8 mouse cellular contexts compared by ENCODE assay signal in the genomic region with DNA sequence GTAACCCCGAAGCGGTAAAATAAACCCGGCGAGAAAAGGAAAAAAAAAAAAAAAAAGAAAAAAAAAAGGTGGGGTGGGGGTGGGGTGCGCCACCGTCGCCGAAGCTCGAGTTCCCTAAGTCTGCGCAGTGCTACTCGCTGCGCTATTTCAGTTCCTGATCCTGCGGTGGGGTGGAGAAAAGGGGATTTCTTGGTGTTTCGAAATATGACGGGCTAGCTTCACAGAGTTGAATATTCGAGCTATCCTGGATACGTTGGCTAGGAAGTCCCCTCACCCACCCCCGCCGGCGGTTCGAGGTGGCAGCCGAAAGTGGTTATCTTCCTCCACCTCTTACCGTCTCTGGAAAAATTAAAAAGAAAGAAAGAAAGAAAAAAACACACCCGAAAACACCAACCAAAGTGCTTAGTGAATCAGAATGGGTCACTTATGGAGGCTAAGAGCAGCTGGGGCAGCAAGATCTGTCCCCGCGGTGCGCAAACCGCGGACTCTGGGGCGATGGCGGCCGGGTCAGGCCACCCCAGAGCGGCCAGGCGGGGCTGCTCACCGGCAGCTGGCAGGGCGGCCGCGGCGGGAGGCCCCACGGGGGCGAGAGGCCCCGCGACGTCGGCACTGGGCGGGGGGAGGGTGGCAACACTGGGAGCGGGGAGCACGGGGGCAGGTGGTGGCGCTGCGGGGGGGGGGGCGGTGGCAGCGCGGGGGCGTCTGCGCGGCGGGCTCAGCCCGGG. TPM values are rescaled to one million over a fixed set of nuclear protein-coding genes. Genes with fewer than 3 reads are reported as not detected.
DNase-seq lines count a peak whose midpoint lies in the region; ATAC-seq and TF ChIP-seq lines count a peak whose summit lies in the region.

No protein-coding gene starts in this region.

- ATAC-seq in hindbrain, embryonic 16.5 days = peak; percentile 32

- no peaks in the 10 kb centered on the region for H3K9me3 ChIP-seq in hindbrain, embryonic 16.5 days (ENCODE audit: control insufficient read depth, low read length)

- peak overlapping the region; percentile 82 for H3K4me2 ChIP-seq in hindbrain, embryonic 16.5 days (ENCODE audit: low read length)

- DNase-seq in NIH3T3 (ENCODE audit: low read depth) = peak; percentile 76
- DNase-seq in cerebellum, postnatal 14 days = peak; percentile 70 to 71
- DNase-seq in gastrocnemius, adult 18-20 months (ENCODE audit: low spot score) = peak; percentile 62
- DNase-seq in left cerebral cortex, adult 2 months (ENCODE audit: extremely low spot score in 1 of 2, low spot score in 2 of 2) = peak; percentile 56 to 64
- DNase-seq in retina, postnatal 7 days (ENCODE audit: low read depth, low spot score) = peak; percentile 80
- peak; percentile 58 for DNase-seq in urinary bladder, adult 2 months (ENCODE audit: low spot score)

- H3K27ac ChIP-seq in hindbrain, embryonic 16.5 days (ENCODE audit: low read depth, low read length) = peak overlapping the region; percentile 100
- H3K27ac ChIP-seq in left cerebral cortex, adult 2 months = peak overlapping the region; percentile 94
- H3K27ac ChIP-seq in macrophage = peak overlapping the region; percentile 89

- peaks cover 34% of the 10 kb centered on the region for H3K79me2 ChIP-seq in macrophage (ENCODE audit: inconsistent target)

- no peaks in the 10 kb centered on the region for H3K27me3 ChIP-seq in hindbrain, embryonic 16.5 days (replicated peaks; ENCODE audit: control insufficient read depth, insufficient read depth, low read length)

- H3K4me3 ChIP-seq in hindbrain, embryonic 16.5 days (ENCODE audit: low read length) = peak overlapping the region; percentile 86
- peak overlapping the region; percentile 60 for H3K4me3 ChIP-seq in left cerebral cortex, adult 2 months
- peak overlapping the region; percentile 38 for H3K4me3 ChIP-seq in macrophage (ENCODE audit: inconsistent target)

- under 1% methylated on average over 36 of the region's 58 CpGs for whole genome bisulfite sequencing in hindbrain, embryonic 16.5 days
- whole genome bisulfite sequencing in macrophage (ENCODE audit: missing documents) = 2% methylated on average over 15 of the region's 58 CpGs

- no peak for TF ChIP-seq CTCF in left cerebral cortex, adult 2 months (IDR thresholded peaks at IDR 0.05)

- H3K4me1 ChIP-seq in hindbrain, embryonic 16.5 days (ENCODE audit: control insufficient read depth, insufficient read depth, low read depth, low read length) = peaks cover 24% of the 10 kb centered on the region

- H3K9ac ChIP-seq in hindbrain, embryonic 16.5 days (ENCODE audit: low read depth, low read length) = peak overlapping the region; percentile 72

- intact Hi-C loops in left cerebral cortex, adult 2 months (cut with DNase I) = loop anchor here (1.0 to 5.0 kb wide), 3 partner anchors 25 to 491 kb away; a partner anchor contains a TSS

- H3K36me3 ChIP-seq in hindbrain, embryonic 16.5 days (ENCODE audit: control insufficient read depth, insufficient read depth, low read length) = 0 out of 2 replicates have a peak, but pooled peaks cover 2% of the 10 kb centered on the region
- H3K36me3 ChIP-seq in macrophage (ENCODE audit: inconsistent target) = no peaks in the 10 kb centered on the region

RNA-seq across cellular contexts. Expression of a gene that starts 1.1 kb away (rescaled TPM):
- total RNA-seq in gastrocnemius, adult 18-20 months (2021) = 10 to 100 TPM; 13.2 to 17.1 TPM
- polyA plus RNA-seq in hindbrain, embryonic 16.5 days (2015; fragmentation: Nextera tagmentation; extraction: Ambion mirVana) = 20.4 and 23.5 TPM in 2 replicates
- 10 to 100 TPM; 65.8 to 68.1 TPM for total RNA-seq in left cerebral cortex, adult 2 months (2021)
- 1,000 to 10,000 TPM in 1 of 26 experiments, 100 to 1,000 TPM in 22, 10 to 100 TPM in 3; 27.8 to 1,005 (median 381) TPM for total RNA-seq in macrophage (2018; cell fraction: chromatin; rRNA removed)
- 100 to 1,000 TPM in 9 of 26 experiments, 10 to 100 TPM in 17; 12.1 to 174 (median 62.6) TPM for total RNA-seq in macrophage (2018; cell fraction: cytosol; rRNA removed)
- total RNA-seq in macrophage (2018; cell fraction: nucleus; rRNA removed) = 100 to 1,000 TPM in 24 of 26 experiments, 10 to 100 TPM in 2; 25.2 to 663 (median 321) TPM
- 8.7 to 24.6 TPM (median 11.8 TPM) in 3 replicates for polyA plus RNA-seq in macrophage (2018)
- polyA plus RNA-seq in urinary bladder, adult 2 months (2012; rRNA removed) = 14.0 and 15.0 TPM in 2 replicates

RNA-seq across cellular contexts. Expression of a gene that starts 55.9 kb away (rescaled TPM):
- total RNA-seq in gastrocnemius, adult 18-20 months (2021) = under 1 TPM in 1 of 2 experiments, not detected in 1; 0.19 TPM
- 50.5 and 72.7 TPM in 2 replicates for polyA plus RNA-seq in hindbrain, embryonic 16.5 days (2015; fragmentation: Nextera tagmentation; extraction: Ambion mirVana)
- total RNA-seq in left cerebral cortex, adult 2 months (2021) = 10 to 100 TPM; 73.8 to 75.7 TPM
- not detected for total RNA-seq in macrophage (2018; cell fraction: chromatin; rRNA removed)
- under 1 TPM in 2 of 26 experiments, not detected in 24; 0.06 to 0.12 TPM for total RNA-seq in macrophage (2018; cell fraction: cytosol; rRNA removed)
- total RNA-seq in macrophage (2018; cell fraction: nucleus; rRNA removed) = 1 to 10 TPM in 1 of 26 experiments, under 1 TPM in 1, not detected in 24; 0.54 to 1.7 TPM
- polyA plus RNA-seq in macrophage (2018) = not detected in 3 replicates
- 0.91 and 1.5 TPM in 2 replicates for polyA plus RNA-seq in urinary bladder, adult 2 months (2012; rRNA removed)

Comparison
In these comparisons a context has a peak if more than half of its experiments do, and no peak if none do; other contexts are left out.
1. Peak in every context shown above with its lines: DNase-seq, ATAC-seq, H3K4me3 ChIP-seq and H3K27ac ChIP-seq.
2. RNA of a gene that starts 55.9 kb away (polyA plus RNA-seq): 50.5 to 72.7 TPM in hindbrain, embryonic 16.5 days; 0.91 to 1.5 TPM in urinary bladder, adult 2 months and not detected in macrophage; every median in the first group is over 10 times any median in the second.